Mouse (Mus musculus): Measurements from ENCODE around the gene Fam181a.

Gene Fam181a

DNA sequence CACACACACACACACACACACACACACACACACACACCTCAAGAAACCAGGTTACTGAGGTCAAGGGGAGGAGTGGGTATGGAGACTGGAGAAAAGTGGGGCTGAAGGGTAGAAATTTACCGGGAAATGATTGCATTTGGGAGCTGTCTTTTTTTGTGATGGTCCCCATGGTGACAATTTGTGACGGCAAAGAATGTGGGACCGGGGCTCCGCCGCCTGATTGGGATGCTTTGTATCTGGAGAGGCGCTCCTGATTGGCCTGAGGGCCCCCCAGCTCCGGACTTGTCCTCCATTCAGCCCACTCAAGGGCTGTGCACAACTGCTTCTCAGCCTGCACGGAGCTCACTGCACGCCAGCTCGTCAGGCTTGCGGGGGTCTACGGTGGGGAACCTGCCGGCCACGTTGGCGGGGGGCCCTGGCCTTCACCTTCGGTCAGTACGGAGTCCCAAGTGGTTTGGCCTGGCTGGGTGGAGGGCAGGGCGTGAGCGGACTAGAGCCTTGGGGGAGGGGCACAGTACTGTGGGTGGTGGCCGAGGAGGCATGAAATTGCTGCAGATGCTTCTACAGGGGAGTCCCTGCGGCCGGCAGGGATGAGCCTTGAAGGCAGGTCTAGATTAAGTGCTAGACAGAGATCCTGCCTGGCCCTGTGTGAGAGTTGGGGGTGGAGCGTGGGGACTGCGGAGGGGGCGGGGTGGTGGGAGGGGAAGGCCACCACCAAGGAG is 4.0 kb downstream of the Fam181a start:
- DNase-seq (ENCODE audit: low read depth) = no peak

DNA sequence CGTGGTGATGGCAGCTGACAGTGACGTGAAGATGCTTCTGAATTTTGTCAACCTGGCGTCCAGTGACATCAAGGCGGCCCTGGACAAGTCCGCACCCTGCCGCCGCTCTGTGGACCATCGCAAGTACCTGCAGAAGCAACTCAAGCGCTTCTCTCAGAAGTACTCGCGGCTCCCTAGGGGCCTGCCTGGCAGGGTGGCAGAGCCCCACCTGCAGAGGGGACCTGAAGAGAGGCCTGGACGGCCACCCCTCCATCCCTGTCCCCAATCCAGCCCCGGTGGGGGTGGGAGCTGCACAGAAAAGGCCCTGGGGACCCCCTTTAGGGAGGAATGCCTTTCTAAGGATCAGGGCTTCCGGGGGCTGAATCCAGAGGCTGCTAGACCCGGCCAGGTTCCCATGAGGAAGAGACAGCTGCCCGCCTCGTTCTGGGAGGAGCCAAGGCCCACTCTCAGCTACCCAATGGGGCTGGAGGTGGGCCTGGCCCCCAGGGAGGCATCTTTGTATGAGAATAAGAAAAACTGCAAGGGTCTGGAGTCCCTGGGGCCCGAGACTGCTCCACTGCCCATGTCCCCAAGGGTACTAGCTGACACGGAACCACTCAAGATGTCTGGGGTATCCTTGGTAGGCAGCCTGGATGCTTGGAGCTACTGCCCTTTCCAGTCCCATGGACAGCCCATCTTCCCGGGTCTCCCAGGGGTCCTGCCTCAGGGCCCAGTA is 5.2 kb downstream of the Fam181a start:
- DNase-seq (ENCODE audit: low read depth) = no peak

DNA sequence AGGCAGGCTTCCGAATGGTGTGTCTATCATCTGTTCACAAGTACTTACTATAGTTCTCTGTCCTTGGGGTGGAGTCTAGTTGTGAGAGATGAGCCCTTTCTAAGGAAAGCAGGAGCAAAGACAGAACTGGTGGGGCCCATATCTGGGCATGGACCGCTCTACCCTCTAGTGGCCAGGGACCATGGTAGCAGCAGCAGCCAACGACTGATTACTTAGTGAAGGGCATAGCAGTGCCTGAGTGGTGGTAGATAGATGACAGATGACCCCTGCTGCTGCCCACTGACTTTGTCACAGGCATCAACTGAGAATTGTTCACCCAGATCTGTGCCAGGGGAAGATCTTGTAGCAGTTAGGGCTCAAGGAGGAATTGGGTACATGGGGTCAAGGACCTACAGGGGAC is 12.0 kb downstream of the Fam181a start:
- no peak for DNase-seq (ENCODE audit: low read depth)

DNA sequence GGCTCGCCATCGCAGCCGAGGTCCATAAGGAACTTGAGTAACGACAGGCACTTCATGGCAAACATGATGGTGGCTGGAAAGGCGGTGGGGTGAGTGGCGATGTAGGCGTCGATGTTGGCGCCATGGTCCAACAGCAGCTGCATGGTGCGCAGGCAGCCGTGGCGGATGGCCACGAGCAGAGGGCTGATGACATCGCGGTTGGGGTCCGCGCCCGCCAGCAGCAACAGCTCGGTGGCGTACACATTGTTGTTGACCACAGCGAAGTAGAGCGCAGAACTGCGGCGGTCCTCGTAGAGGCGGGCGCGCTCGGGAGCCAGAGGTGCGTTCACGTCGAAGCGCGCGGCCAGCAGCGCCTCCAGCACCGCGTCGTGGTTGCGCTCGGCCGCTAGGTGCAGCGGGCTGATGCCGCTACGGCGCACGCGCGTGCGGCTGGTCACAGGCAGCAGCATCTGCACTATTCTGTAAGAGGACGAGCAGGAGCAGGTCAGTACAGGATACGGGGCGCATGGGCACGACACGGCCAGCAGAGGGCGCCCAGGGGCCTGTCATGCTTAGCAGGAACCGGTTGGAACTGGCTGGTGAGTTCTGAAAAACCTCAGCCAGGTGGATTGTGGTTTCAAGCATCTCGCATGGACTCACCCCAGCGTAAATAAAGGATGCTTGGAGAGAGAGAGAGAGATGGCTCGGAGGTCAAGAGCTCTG is 14.5 kb downstream of the Fam181a start:
- peak; percentile 41 for DNase-seq (ENCODE audit: low read depth)

DNA sequence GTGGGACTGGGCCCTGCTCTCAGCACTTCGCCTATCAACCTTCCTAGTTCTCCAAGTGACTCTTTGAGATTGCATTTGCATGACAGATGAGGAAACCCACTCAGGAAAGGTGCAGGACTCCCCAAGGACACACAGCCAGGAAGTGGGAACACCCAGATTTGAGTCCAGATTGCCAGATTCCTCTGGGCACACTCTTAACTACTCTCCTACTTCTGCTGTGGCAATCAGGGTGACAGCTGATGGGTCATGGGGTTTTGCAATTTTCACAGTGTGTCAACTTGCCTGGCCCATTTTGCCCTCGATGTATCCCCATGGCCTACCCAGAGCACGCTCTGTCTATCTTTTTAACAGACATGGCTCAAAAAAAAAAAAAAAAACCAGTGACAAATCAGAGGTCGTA is 15.8 kb downstream of the Fam181a start:
- no peak for DNase-seq (ENCODE audit: low read depth)

DNA sequence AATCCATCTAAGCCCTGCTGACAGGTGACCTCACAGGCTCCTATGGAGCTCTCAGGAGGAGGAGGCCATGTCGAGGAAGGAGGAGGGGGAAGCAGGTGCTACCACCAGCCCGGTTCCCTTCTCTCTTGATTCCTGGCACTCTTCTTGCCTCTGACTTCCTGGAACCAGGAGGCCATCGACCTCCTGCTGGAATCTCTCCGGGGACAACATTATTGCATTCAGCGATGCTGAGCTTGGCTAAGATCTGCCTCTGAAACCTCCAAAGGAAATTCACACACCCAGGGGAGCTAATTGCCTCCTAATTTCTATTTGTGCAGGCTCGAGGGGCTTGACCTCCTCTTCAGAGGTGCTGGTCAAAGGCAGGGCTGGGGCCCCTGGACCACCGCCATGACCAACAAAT is 16.3 kb downstream of the Fam181a start:
- no peak for DNase-seq (ENCODE audit: low read depth)

DNA sequence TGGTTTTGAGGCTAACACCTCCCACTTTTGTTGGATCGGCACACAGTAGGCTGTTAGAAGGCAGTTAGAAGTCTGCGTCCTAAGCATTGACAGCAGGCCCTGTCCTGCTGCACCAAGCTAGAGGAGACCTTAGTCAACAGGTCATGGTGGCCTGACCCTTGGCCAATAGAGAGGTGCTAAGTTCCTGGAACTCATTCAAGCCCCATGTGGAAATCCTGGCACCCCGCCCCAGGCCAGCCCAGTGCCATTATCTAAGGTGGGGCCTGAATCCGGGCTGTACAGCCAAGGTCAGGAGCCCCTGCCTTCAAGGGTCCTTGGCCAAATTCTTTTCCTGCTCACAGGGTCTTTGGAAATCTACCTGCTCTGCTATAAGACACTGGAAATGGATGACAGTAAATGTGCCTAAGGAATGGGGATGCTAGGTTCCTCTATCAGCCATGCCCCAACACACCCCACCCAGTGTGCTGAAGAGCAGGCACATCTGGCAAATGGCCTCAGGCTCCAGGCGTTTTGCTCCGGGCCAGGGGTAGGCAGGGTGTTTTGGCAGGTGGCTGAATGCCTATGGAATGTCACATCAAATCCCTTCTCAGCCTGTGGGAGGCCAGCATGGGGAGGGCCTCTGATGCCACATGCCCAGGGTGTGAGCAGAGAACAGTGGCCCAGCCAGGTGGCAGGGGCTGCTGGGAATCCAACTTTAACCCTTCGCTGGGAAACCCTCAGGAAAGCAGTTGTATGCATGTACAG is 17.8 kb downstream of the Fam181a start:
- no peak for DNase-seq (ENCODE audit: low read depth)

DNA sequence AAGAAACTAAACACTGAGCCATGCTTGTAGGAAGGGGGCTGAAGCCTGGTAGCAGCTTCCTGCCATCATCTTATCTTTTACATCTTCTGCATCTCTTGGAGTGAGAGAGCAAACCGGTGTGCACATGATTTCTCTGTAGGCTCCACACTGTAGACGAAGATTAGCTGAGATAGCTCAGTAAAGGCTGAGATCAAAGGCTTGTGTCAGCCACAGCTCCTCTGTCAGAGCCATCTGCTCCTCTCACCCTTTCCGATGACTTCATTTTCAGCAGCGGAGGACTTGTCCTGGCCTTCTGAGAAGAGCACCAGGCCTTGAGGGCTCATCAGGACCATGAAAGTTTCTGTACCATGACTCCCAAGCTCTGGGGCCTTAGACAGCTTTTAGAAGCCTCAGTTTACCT is 20.7 kb downstream of the Fam181a start:
- no peak for DNase-seq (ENCODE audit: low read depth)

DNA sequence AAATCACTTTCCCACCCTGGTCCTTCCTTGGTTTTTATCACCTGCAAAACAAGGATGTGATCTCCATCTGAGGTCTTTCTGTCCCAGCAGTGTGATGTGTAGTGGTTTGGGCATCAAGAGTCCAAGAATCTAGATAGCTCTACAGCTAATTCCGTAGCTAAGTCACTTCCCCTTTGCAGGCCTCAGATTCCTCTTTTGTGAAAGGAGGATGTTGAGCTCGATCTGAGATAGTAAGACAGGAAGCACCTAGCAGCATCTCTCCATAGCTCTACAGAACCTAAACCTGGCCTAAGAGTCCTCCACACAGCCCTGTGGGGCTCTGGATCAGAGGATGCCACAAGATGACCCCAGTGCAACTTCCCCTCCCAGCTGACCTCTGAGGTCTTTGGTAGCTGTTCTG is 22.1 kb downstream of the Fam181a start:
- no peak for DNase-seq (ENCODE audit: low read depth)

DNA sequence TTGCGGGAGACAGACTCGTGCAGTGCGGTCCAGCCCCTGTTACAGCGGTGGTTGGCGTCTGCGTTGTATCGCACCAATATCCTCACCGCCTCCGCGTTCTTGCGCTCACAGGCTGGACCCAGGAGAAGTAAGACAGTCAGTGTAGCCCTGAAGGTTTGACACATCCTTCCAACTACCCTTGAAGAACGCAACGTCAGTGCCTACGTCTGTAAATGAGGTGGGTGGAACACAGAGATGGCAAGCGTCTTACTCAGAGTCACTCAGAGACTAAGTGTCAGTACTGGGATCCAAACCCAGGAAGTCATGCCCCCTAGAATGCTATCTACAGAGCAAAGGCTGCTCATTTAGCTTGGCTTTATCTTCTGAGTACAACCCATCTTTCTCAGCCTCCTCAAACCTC is 22.7 kb downstream of the Fam181a start:
- DNase-seq (ENCODE audit: low read depth) = no peak

DNA sequence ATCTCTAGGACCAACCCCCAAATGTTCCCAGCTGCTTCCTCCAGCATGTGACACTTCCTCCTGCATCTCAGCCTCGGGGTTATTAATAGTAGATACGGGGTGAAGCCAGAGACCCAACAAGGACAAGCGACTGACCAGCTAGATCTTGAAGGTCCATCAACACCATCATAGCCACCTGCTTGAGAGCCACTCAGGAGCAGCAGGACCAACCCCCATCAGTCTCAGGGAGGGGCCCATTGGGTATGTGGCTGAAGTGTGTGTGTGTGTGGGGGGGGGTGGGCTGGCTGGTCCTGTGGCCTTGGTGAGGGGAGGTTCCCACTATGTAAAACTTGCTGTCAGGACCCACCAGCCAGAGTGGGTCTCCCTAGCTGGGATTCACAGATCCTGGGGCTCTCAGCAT is 26.0 kb downstream of the Fam181a start:
- no peak for DNase-seq (ENCODE audit: low read depth)

DNA sequence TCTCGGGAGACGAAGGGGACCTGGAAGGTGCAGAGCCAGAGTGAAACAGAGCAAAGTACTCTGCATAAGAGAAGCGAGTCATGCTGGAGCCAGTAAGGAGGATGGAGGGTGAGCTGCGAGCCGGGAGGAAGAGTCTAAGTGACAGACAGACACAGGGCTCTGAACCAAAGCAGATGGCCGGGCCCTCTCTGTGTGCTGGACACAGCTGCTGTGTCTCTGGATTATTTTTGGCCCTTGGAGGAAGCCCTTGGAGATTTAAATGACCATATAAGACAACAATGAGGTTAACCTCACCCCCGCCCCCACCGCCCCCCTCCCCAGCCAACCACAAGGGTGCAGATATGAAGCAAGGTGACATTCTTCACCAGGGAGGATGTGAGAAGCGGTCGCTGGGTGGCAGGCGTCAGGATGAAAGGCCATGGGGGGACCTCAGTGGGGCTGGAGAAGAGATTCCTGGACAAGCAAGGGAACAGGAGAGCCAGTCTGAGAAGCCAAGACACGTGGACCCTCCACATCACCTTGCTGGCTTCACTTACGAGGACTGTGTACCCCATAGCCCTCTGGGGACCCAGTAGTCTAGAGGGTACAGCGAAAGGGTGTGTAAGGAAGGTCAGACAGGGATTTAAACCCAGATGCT is 27.5 kb downstream of the Fam181a start:
- no peak for DNase-seq (ENCODE audit: low read depth)

DNA sequence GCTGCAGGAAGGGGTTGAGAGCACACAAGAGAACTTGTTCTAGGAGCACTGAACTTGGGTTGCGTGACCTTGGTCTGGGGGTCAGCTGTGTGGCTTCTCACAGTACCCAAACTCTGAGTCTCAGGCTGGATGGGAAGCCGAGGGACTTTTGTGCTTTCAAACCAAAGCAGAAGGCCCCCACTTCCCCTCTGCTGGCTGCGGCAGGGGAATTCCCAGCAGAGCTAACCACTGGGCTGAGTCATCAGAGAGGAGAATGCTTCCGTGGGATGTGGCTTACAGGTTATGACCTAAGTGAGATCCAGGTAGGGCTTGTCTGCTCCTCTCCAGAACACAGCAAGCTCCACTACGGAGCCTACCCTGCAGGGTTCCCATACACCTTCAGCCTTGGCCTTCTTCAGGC is 30.4 kb downstream of the Fam181a start:
- DNase-seq (ENCODE audit: low read depth) = no peak

DNA sequence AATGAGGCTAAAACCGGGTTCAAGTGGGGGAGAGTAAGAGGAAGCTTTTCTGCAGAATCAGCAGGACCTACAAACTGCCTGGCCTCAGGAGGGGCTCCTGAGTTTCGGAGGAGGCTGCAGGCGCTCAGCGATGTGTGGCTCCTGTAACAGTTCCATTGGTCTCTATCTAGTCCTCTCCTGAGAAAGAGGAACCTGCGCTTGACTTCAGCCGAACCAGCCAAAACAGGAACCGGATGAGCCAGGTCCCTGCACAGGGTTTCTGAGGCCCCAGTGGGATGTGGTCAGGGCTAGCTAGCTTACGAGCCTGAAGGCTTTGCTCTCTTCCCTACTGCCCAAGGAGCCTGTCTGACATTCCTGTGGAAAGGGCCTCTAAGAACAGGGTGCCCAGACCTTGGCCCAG is 32.7 kb downstream of the Fam181a start:
- no peak for DNase-seq (ENCODE audit: low read depth)

DNA sequence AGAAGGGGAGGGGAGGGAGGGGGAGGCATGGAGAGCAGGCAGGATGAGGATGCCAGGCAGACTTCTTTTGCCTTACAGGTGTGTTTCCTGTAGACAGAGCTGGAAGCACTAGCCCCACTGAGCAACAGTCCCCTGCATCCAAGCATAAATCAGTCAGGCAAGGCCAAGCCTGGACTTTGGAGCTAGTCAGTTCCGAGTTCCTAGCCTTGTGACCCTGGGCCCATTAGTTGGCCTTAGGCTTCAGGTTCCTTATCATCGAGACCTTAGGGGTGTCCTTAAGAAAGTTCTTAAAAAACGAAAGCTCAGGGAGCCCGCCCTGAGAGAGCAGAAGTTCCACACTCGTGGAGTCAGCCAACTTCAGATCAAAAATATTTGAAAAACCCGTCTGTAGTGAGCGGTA is 34.2 kb downstream of the Fam181a start:
- no peak for DNase-seq (ENCODE audit: low read depth)

DNA sequence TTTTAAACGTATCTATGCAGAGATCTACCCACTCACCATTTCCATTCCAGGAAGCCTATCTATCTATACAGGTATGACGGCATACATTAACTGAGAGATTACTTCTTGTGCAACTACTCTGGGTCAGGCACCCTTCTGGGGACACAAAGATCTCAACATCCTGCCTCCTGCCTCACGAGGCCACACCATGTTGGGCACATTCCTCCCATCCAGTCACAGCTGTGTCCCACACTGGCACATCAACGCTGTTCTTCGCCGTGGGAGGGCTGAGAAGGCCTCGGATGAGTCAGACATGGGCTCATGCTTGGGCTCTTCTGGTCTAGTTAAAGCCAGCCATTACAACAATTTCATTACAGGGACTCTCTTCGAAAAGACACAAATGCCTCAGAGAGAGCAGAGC is 36.2 kb downstream of the Fam181a start:
- no peak for DNase-seq (ENCODE audit: low read depth)

DNA sequence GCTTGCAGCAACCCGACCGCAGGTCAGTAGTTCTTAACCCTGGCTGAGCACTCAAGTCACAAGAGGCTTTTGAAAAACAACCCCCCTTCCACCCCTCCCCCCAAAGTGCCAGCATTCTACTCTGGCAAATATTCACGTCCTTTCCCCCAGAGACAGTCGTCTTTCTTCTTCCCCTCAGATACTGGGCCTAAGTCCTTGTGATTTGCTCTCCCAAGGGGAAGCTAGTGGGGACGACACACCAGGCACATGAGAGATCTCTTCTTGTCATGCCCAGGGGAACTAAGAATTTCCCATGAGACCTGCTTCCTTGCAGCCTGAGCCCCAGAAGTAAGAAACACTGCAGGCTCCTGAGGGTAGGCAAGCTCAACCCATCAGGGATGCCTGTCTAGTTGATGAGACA is 36.6 kb downstream of the Fam181a start:
- no peak for DNase-seq (ENCODE audit: low read depth)

DNA sequence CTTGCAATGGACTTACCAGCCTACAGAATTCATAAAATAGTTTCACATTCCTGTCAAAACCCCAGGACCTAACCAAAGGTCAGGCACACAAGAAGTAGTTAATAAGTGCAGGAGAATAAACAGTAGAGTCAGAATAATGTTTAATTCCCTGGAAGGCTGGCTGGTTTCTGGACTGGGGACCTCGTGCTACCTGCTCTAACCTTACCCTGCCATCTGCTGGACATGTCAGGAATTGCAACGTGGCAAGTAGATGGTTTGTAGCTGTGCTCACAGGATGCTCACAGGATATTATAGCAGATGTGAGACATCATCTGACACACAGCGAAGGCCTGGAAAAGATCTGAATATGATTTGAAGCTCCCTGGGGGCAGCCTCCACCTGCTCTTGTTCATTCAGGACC is 37.7 kb downstream of the Fam181a start:
- peak; percentile 57 for DNase-seq (ENCODE audit: low read depth)

DNA sequence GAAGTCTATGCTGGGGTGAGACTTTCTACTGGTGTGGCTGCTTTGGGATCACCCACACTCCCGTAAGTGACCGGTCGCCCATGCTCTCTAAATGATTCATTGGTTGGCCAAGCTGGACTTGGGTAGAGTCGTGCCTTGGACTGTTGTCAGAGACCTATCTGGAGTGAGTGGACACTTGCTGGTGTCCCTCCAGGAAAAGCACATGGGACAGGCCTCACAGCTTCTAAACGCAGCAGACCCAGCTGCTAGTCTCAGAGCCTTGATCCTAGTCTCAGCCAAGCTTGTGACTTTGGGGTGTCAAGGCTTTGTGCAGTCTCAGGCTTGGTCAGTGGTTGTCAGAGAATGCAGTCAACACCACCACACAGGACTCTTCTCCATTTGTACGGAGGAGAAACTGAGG is 42.0 kb downstream of the Fam181a start:
- DNase-seq (ENCODE audit: low read depth) = no peak

DNA sequence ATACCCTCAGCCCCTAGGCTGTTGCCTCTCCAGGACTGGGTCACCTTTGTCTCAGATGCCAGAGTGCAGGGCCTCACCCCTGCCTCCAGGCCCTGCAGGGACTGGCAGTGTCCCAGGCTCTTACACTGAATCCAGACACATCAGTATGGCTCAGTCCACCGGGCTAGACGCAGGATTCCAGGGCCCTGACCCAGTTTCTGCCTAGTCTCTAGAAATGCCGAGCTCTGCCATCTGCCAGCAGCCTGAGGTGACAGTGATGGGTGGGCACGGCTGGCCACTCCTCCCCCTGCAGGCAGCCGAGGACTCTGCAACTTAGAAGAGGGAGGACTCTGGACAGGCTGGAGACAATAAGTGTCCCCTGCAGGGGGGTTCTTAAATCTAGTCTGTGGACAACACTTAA is 42.8 kb downstream of the Fam181a start:
- no peak for DNase-seq (ENCODE audit: low read depth)

DNA sequence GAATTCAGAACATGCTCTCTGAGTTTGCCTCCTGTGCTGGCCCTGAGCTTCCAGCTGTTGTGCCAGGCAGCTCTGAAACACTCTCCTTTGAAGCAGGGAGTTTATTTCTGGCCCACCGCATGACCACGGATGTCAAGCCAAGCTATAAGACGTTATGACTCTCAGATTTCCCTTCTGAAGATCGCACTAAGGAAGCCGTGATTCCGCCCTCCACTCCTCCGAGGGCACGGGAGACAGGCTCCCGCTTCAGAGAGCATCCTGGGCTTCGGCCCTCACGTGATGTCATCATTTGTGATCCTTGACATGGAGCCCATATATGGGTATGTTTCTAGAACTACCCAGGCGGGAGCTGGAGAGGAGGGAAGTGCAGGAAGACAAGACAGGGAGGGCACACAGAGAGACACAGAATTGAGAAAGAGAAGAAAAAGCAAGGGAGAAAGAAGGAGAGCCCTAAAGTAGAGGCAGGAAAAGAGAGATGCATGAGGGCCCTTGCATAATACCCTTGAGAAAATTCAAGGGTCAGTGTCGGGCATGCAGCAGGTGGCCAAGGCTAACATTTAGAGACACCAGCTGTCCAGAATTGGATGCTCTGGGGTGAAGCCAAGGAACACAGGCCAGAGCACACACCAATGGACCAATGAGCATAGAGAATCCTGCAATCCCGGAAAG is 45.1 kb downstream of the Fam181a start, which contains the start of gene Asb2:
Gene Asb2, minus strand, starts transcription at position 256 of the 669 bp plus-strand sequence.
- no peak for DNase-seq (ENCODE audit: low read depth)

DNA sequence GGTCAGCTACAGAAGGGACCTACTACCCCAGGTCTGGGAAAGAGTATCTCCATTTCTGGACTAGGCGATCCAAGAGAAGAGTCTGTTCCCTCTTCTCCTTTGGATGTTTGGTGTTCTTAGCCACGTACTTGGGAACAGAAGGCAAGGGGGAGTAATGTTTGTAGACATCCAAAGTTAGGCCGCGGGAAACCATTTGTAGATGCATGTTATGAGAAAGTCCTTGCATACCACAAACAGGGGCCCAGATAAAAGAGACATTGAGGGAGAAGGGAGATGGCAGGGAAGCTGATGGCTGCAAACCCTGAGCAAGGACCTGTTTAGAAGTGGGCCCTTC is 45.6 kb downstream of the Fam181a start:
- no peak for DNase-seq (ENCODE audit: low read depth)
